Mouse (Mus musculus) limb, embryonic 10.5 days (tissue): ENCODE measurements around the gene Foxd1. TPM values are rescaled to one million over a fixed set of nuclear protein-coding genes. Genes with fewer than 3 reads are reported as not detected.
A peak's percentile ranks its signal among the peaks of the same experiment; 100 is the strongest.

ENCODE experiments used
- DNase-seq: peaks from one replicate; pipeline ENCODE4 v3.0.0-alpha.2; 2017; ENCODE audit warnings: low spot score
- H3K27ac ChIP-seq: fragments of 300-500 bp; sonication (generic); 2 replicates; pipeline ENCODE4 v1.5.1; 2016; ENCODE audit warnings: mild to moderate bottlenecking
- H3K27me3 ChIP-seq: fragments of 300-500 bp; sonication (generic); 2 replicates; pipeline ENCODE4 v1.6.1; 2016; ENCODE audit warnings: low read depth, mild to moderate bottlenecking; ENCODE audit not compliant: poor library complexity, severe bottlenecking
- H3K36me3 ChIP-seq: fragments of 300-500 bp; sonication (generic); 2 replicates; pipeline ENCODE4 v1.6.1; 2016; ENCODE audit warnings: mild to moderate bottlenecking, moderate library complexity
- H3K4me1 ChIP-seq: fragments of 300-500 bp; sonication (generic); 2 replicates; pipeline ENCODE4 v1.6.1; 2016
- H3K4me3 ChIP-seq: fragments of 300-500 bp; sonication (generic); 2 replicates; pipeline ENCODE4 v1.5.1; 2016; ENCODE audit warnings: mild to moderate bottlenecking, moderate library complexity
- H3K9me3 ChIP-seq: fragments of 300-500 bp; sonication (generic); replicated peaks from 2 replicates; pipeline ENCODE4 v1.6.1; 2016; ENCODE audit warnings: mild to moderate bottlenecking
- WGBS: fragments of 180-500 bp; shearing (Covaris S2); methylation state at CpG from one replicate; pipeline ENCODE4 v1.1.7; 2016; 5-methylcytosine and 5-hydroxymethylcytosine counted together
- polyA plus RNA-seq: library from polyadenylated mRNA; unstranded; fragments of >200 nt; fragmentation: Nextera tagmentation; extraction: Ambion mirVana; gene quantifications from 2 replicates; pipeline ENCODE4 v1.2.1, GENCODE M21; 2016

The Foxd1 gene
- polyA plus RNA-seq, 1 experiment from 2014 or later: 0.11 TPM

DNA sequence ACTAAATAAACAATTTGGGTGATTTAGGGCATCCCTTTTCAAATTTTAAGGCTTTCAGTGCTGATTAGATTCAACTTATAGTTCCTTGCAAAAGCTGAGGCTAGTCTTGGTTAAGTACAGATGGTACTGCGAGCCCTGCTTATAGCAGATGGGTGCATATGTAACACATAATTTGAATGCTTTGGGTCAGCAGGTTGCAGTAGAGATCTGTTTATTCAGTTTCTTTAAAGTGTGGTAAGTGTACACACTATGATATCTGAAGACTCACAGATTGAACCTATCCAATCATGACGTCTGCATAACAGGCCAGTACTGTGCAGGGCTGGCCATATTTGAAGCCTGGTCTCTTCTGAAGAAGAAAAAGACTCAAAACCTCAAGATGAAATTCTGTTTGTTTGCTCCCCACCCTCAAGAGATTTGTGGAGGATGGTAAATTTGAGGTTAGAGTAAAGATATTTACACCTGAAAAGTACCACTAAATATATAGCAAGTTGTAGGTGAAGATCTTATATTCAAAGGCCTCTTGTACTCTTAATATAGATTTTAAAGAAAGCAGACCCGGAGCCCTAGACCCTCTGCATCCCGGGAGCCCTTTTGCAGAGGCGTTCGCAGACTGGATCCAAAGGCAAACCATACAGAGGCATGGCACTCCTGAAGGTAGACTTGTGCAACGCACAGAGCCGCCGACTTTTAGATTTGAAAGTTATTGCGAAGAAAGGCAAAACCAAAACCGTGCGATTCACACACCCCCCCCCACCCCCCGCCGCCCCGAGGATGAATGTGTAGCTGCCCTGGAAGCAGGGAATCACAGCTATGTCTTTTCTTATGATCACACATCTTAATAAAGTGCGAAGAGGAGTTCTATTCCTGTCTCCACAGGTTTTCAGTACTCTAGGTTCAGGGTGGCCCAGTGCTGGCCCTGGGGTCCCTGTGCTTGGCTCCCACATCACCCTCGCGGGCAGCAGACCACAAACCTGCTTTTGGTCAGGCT, 3.7 kb downstream of the Foxd1 start:
- DNase-seq: no peak

DNA sequence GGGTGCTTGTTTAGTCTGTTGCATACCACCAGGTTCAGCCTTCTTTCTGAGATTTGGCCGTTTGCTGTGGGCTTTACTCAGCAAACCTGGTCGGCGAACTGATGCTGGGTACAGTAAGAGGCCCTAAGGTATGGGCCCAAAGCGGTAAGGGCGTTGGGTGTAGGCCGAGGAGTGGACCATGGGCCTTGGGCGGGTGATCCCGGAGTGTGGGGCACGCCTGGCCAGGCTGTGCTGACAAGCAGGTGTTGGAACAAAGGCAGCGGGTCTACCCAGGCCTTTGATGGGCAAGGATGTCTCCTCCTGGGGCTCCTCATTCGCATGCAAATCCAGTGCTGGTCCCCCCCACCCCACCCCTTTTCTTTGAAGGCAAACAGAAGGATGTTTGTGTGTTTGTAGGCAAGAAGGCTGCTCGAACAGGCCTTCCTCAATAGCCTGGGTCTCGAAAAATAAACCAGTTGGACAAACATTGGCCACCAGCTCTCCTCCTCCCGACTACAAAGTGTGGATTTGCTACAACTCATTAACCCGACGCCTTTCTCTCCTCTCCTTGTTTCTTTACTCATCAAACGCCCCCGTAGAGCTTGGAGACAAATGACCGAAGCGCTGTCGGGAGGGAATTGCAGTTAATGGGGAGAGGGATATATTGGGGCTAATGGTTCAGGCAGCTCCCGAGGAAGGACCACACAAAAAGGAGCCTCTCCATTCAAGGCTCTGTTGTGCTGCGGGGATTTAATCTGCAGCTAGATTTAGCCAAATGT, 4.6 kb downstream of the Foxd1 start:
- H3K9me3 ChIP-seq: no peaks in the 10 kb centered on the region
- peak; percentile 69 for DNase-seq
- H3K27me3 ChIP-seq: peaks cover 99% of the 10 kb centered on the region
- no peak overlapping the region for H3K4me3 ChIP-seq
- WGBS: 1% methylated on average over 23 of the region's 23 CpGs
- no peaks in the 10 kb centered on the region for H3K36me3 ChIP-seq
- H3K27ac ChIP-seq: no peak overlapping the region
- peaks cover 28% of the 10 kb centered on the region for H3K4me1 ChIP-seq

More for the DNA sequence above, 3.7 kb downstream of the Foxd1 start:
- Histone ChIP-seq H3K9me3 (no peaks in the 10 kb centered on the region), H3K27me3 (peaks cover 99% of the 10 kb centered on the region), H3K4me3 (no peak overlapping the region), H3K27ac (no peak overlapping the region), H3K36me3 (no peaks in the 10 kb centered on the region), H3K4me1 (peaks cover 30% of the 10 kb centered on the region)
- under 1% methylated on average over 18 of the region's 18 CpGs for WGBS

DNA sequence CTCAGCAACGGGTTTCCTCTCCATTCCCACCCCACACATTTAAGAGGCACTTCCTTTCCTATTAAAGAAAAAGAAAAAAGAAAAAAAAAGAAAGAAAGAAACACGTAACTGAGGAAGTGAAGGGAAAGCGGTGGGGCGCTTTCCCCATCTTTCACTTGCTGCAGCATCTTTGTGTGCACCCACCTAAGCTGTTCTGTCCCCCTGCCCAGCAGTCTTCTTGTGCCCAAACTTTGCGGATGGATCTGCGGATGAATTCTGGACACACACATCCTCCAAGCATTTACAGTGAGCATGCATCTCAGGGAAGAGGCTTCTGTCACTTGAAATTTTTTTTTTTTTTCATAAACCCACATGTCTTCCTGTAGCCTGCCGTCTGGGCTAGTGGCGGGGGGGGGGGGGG, 5.3 kb downstream of the Foxd1 start:
- no peak for DNase-seq
- H3K9me3 ChIP-seq: no peaks in the 10 kb centered on the region
- H3K27me3 ChIP-seq: peaks cover 99% of the 10 kb centered on the region
- H3K36me3 ChIP-seq: no peaks in the 10 kb centered on the region
- WGBS: 3% methylated on average over 6 of the region's 8 CpGs
- H3K4me1 ChIP-seq: peaks cover 20% of the 10 kb centered on the region
- no peak overlapping the region for H3K4me3 ChIP-seq
- no peak overlapping the region for H3K27ac ChIP-seq

DNA sequence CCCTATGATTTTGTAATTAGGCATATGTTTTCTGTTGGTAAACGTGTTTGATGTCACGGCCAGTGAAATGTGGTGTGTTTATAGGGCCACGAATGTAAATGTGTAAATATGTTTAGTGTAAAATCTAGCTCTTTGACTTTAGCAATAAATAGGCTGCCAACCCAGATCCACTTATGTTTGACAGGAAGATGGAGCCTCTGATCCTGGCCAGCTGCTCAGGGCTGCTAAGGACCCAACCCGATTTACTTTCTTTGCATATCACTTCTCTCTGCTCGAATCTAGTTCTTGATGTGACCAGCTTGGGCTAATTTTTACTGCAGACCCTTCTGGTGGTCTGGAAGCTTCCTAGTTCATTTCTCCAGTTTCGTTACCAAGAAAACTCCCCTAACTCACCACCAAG, 6.3 kb downstream of the Foxd1 start:
- H3K4me3 ChIP-seq: no peak overlapping the region
- peaks cover 99% of the 10 kb centered on the region for H3K27me3 ChIP-seq
- no peaks in the 10 kb centered on the region for H3K36me3 ChIP-seq
- under 1% methylated on average over 6 of the region's 6 CpGs for WGBS
- DNase-seq: no peak
- no peak overlapping the region for H3K27ac ChIP-seq
- peaks cover 10% of the 10 kb centered on the region for H3K4me1 ChIP-seq
- H3K9me3 ChIP-seq: no peaks in the 10 kb centered on the region

GRCm38 (mm10) chr13:98361161-98361560, 7.1 kb downstream of the Foxd1 start:
- peaks cover 12% of the 10 kb centered on the region for H3K4me1 ChIP-seq

GRCm38 (mm10) chr13:98363046-98363445, 9.0 kb downstream of the Foxd1 start:
- Histone ChIP-seq H3K4me1 (peaks cover 20% of the 10 kb centered on the region), H3K4me3 (no peak overlapping the region), H3K9me3 (no peaks in the 10 kb centered on the region), H3K27me3 (peaks cover 100% of the 10 kb centered on the region), H3K36me3 (no peaks in the 10 kb centered on the region), H3K27ac (no peak overlapping the region)
- DNase-seq: no peak
- 3% methylated on average over 4 of the region's 4 CpGs for WGBS

More at GRCm38 (mm10) chr13:98361161-98361560, 7.1 kb downstream of the Foxd1 start:
- H3K27me3 ChIP-seq: peaks cover 99% of the 10 kb centered on the region
- H3K4me3 ChIP-seq: no peak overlapping the region
- no peak for DNase-seq
- no peaks in the 10 kb centered on the region for H3K36me3 ChIP-seq
- WGBS: 8% methylated on average over 5 of the region's 5 CpGs
- no peaks in the 10 kb centered on the region for H3K9me3 ChIP-seq
- no peak overlapping the region for H3K27ac ChIP-seq

GRCm38 (mm10) chr13:98365081-98365480, 11.0 kb downstream of the Foxd1 start:
- Histone ChIP-seq H3K9me3 (no peaks in the 10 kb centered on the region), H3K4me1 (peaks cover 17% of the 10 kb centered on the region), H3K36me3 (no peaks in the 10 kb centered on the region), H3K27me3 (peaks cover 100% of the 10 kb centered on the region), H3K4me3 (no peak overlapping the region), H3K27ac (no peak overlapping the region)
- 2% methylated on average over 8 of the region's 8 CpGs for WGBS
- DNase-seq: no peak

DNA sequence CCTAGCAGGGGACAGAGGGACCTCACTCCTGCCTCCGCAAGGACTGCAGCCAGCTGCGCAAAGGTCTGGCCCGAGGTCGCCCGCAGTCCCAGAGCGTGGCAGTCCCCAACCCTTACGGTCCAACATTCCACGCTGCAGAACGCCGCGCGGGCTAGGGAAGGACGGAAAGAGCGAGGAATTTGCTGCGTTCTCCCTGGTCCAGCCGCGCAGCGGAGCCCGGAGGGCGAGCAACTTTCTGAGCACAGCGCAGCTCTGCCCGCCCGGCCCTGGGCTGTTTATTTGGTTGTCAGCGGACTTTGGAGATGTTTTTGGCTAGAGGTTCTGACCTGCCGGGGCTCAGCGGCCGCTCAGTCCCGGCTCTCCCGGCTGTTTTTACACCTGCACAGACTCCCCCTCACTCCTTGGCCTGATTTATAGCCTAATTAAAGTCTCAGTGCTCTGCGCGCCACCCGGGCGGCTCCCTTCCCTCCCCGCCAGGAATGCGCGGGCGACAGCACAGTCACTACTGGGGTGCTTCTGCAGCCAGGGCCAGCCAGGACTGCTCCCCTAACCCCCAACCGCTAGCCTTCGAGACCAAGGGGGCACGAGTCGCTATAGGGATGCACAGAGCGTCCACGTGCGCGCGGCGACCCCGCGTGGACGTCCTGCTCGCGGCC, 11.9 kb downstream of the Foxd1 start:
- H3K36me3 ChIP-seq: no peaks in the 10 kb centered on the region
- peak overlapping the region; percentile 43 for H3K4me3 ChIP-seq
- no peaks in the 10 kb centered on the region for H3K9me3 ChIP-seq
- peaks cover 17% of the 10 kb centered on the region for H3K4me1 ChIP-seq
- peaks cover 100% of the 10 kb centered on the region for H3K27me3 ChIP-seq
- DNase-seq: peak; percentile 76
- under 1% methylated on average over 52 of the region's 52 CpGs for WGBS
- peak overlapping the region; percentile 20 for H3K27ac ChIP-seq

GRCm38 (mm10) chr13:98366469-98367275, 12.6 kb downstream of the Foxd1 start:
- Histone ChIP-seq H3K36me3 (no peaks in the 10 kb centered on the region), H3K27me3 (peaks cover 99% of the 10 kb centered on the region), H3K27ac (peak overlapping the region; percentile 20; the same call in 1 of the 2 replicates), H3K4me3 (peak overlapping the region; percentile 43), H3K4me1 (peaks cover 17% of the 10 kb centered on the region), H3K9me3 (no peaks in the 10 kb centered on the region)
- DNase-seq: peak; percentile 56
- under 1% methylated on average over 43 of the region's 43 CpGs for WGBS

DNA sequence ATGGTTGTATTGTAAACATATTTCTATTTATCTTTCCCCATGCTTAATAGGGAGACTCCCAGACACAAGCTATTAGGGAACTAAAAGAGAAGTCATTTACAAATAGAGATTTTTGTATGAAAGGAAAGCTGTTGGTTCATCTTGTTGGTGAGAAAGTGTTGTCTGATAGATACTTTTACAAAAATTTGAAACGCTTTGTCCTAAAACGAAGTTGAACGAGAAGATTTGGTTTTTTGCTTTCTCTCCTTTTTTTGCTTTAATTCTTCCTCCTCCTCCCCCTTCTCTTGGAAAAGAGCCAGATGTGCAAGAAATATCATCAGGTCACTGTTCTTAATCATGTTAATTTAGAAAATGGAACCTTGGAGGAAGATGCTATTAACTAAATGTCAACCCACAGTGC, 13.6 kb downstream of the Foxd1 start:
- peaks cover 93% of the 10 kb centered on the region for H3K27me3 ChIP-seq
- H3K9me3 ChIP-seq: no peaks in the 10 kb centered on the region
- no peak for DNase-seq

GRCm38 (mm10) chr13:98369046-98369445, 15.0 kb downstream of the Foxd1 start:
- no peak overlapping the region for H3K4me3 ChIP-seq
- DNase-seq: peak; percentile 38
- H3K36me3 ChIP-seq: no peaks in the 10 kb centered on the region
- 9% methylated on average over 6 of the region's 6 CpGs for WGBS
- H3K9me3 ChIP-seq: no peaks in the 10 kb centered on the region
- H3K4me1 ChIP-seq: peaks cover 17% of the 10 kb centered on the region
- peaks cover 79% of the 10 kb centered on the region for H3K27me3 ChIP-seq
- no peak overlapping the region for H3K27ac ChIP-seq

More for the DNA sequence above, 13.6 kb downstream of the Foxd1 start:
- 8% methylated on average over 3 of the region's 3 CpGs for WGBS
- peaks cover 17% of the 10 kb centered on the region for H3K4me1 ChIP-seq
- H3K36me3 ChIP-seq: no peaks in the 10 kb centered on the region
- no peak overlapping the region for H3K27ac ChIP-seq
- no peak overlapping the region for H3K4me3 ChIP-seq

DNA sequence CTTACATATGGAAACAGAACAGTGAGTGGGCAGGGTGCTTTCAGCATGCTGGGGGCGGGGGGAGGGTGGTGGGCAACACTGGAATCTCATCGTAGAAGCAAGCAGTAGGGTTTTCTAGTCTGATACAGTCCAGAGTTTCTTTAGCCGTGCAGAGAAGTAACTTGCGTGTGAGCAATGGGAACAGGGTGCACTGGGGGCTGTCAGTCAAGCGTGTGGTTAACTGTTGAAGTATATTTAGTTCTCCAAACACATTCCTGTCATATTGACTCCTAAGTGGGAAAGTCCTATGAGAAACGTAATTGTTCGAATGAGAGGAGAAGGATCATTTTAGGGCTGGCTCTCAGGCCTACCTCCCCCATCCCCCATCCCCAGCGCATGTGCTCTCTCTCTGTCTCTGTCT, 20.5 kb downstream of the Foxd1 start:
- no peak for DNase-seq
- Histone ChIP-seq H3K4me1 (no peaks in the 10 kb centered on the region), H3K9me3 (no peaks in the 10 kb centered on the region), H3K4me3 (no peak overlapping the region), H3K36me3 (no peaks in the 10 kb centered on the region), H3K27me3 (peaks cover 40% of the 10 kb centered on the region), H3K27ac (no peak overlapping the region)
- WGBS: 72% methylated on average over 8 of the region's 8 CpGs
